Mouse (Mus musculus) T-helper 17 cell (primary cell): ENCODE data around the gene Atp5s.

ENCODE experiments used
- in situ Hi-C, 2 experiments: fragments of 300-600 bp; cut with MboI, MseI; formaldehyde crosslinking; loops; 1 replicate in 1 of 2; 2 replicates in 1 of 2; pipeline ENCODE4 v1.15.1; 2025; ENCODE audit warnings: high pct_unique_total_duplicates in 2 of 2

Gene Atp5s

DNA sequence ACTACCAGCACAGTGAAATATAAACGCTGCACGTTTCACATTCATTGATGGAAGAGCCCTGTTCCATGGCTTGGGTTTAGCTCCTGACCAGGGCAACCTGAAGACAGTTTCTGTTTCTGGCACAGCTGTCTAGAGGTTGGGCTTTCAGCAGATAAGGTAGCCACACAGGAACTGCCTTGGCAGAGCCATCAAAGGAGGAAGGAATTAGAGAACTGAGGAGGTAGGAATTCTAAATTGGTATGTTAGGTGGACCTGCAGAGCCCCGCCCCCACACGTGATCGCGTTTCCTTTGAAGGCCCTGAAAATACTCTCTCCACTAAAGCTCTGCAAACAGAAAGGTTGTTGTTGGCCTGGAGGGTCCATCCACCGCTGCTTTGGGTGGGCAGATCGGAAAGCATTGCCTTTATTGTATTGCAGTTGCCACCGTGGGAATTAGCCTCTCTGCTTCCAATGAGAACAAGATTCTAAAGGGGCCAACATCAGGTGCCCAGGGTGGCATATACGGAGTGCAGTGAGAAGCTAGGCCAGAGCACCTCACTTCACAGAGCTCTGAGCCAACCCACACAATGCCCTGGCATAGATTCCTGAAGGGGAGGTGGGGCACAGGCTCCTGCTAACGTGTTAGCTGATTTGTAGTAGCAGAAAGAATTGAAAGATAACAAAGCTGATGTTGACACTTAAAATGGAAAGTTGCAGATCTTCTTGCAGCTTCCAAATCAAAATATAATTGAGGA, 52.0 kb downstream of the Atp5s start:
- in situ Hi-C loops, result no loop called here

DNA sequence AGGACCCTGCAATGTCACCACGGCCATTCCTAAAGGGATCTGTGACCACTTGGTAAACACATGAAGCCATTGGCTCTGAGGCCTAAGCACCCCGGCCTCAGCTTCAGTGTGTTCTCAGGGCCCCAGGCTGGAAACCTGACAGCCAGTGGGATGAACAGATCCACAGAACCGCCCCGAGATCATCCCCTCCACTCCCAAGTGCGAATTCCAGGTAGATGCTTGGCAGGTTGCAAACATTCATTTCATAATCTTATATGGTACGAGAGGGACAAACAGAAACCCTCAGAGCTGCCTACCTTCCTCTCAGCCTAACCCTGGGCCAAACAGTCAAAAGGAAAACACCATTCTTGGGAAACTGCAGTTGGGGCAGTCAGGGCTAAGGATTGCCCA, 52.6 kb downstream of the Atp5s start:
- in situ Hi-C loops, result no loop called here

- in situ Hi-C loops, result no loop called here
Measured at GRCm38 (mm10) chr12:69777957-69778356, 53.2 kb downstream of the Atp5s start.

DNA sequence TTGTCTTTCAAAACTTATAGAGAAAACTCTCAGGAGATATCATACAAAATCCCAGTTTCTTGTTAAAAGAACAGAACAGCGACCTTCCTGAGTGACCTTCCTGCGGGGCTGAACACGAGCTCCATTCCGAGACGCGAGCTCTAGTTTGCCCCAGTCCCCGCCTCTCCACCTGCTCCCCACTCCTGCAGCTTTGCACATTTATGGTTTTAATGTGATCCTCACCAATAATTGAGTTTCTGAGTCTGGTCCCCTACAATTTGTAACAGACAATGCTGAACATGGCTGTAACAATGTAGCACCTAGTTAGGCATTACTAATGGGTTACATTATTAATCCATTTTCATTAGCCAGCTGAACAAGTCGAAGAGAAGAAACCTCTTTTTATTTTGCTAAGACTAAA, 56.7 kb downstream of the Atp5s start:
- in situ Hi-C loops, result no loop called here

GRCm38 (mm10) chr12:69781935-69782650, 57.3 kb downstream of the Atp5s start:
- in situ Hi-C loops, result no loop called here

- in situ Hi-C loops, result no loop called here
Measured at GRCm38 (mm10) chr12:69783247-69784025, 58.7 kb downstream of the Atp5s start.

GRCm38 (mm10) chr12:69785471-69785870, 60.7 kb downstream of the Atp5s start:
- in situ Hi-C loops, result no loop called here

- in situ Hi-C loops, result no loop called here
Measured at GRCm38 (mm10) chr12:69788380-69788779, 63.6 kb downstream of the Atp5s start.

GRCm38 (mm10) chr12:69789766-69790529, 65.2 kb downstream of the Atp5s start:
- in situ Hi-C loops, result loop anchor here in 1 of 2 experiments (10.0 kb wide), 1 partner anchor 1075 kb away; no protein-coding TSS in a partner anchor

DNA sequence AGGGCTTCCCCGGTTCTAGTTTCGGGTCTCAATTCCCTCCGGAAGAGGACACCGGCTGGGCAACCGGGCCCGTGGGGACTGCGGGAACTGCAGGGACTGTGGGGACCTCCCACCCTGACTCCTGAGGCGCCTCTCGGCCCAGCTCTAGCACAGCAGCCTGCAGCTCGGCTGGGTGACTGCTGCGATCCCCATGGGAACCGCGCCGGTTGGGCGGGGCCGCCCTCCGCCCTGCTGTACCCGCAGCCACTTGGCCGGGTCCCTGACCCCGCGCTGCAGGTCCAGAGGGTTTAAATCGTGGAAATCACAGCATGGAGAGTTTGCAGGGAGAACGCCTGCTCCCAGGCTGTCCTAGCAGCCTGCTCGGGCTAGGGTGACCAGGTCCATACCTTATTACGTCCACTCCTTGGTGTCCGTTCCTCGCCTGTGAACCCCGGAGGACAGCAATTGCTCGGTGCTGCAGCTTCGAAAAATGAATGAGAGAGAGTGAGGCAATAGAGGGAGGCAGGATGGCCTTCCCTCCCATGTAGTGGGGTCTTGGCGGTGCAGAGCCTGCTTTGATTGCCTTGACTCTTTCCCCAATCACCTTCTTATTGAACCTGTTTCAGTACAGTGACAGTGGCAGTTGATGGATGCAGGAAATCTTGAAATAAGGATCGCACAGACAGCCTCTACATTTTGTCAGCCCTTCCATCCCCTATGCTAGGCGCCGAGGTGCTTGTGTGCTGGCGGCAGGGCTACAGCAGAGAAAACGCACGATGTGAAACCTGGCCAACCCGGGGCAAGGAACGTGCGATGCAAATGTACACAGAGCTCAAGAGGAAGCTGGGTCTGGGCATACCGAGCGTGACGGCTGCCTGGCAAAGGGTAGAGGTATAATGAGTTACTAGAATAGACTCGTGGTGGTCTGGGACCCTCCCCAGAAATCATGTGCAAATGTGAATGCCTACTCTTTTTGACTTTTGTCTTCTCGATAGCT, 66.1 kb downstream of the Atp5s start, which contains the start of gene Cdkl1:
Gene Cdkl1 (minus strand): TSS at position 738 of the 976 bp plus-strand sequence.
- in situ Hi-C loops, result loop anchor here in 1 of 2 experiments (10.0 kb wide), 1 partner anchor 1074 kb away; no protein-coding TSS in a partner anchor
